Mouse (Mus musculus) CH12.LX (cell line): ENCODE measurements at regions not wholly inside any gene's neighbourhood (a gene's known extent, or its start where the extent isn't known, plus 50 kb on each side); places are given as distances from the start of the nearest gene placed in this dataset.

Experiments used
- DNase-seq: peaks from one replicate; pipeline ENCODE4 v3.0.0-alpha.2; 2013; ENCODE audit errors: extremely low read depth
- H3K27ac ChIP-seq: 2 replicates; pipeline ENCODE4 v1.5.1; 2012; ENCODE audit warnings: low read depth, mild to moderate bottlenecking, control low read depth, moderate library complexity; ENCODE audit not compliant: insufficient read depth
- H3K27me3 ChIP-seq: replicated peaks from 2 replicates; pipeline ENCODE3; 2012; ENCODE audit warnings: inconsistent platforms
- H3K36me3 ChIP-seq, 2 experiments: replicated peaks in 1 of 2; 2 replicates each; pipeline versions ENCODE3 to v1.6.1; 2012; ENCODE audit warnings: inconsistent platforms in 1 of 2, low read length in 1 of 2, mild to moderate bottlenecking in 1 of 2, mixed read lengths in 1 of 2, moderate library complexity in 1 of 2; ENCODE audit not compliant: control insufficient read depth in 1 of 2, insufficient read depth in 1 of 2
- H3K4me1 ChIP-seq, 2 experiments: 2 replicates each; pipeline ENCODE4 v1.6.1; 2012; ENCODE audit warnings: inconsistent platforms in 1 of 2, moderate library complexity in 1 of 2; ENCODE audit not compliant: insufficient read depth in 2 of 2, control insufficient read depth in 1 of 2
- H3K4me2 ChIP-seq: 2 replicates; pipeline ENCODE4 v1.6.1; 2012; ENCODE audit warnings: low read depth, mild to moderate bottlenecking, control low read depth; ENCODE audit not compliant: poor library complexity, insufficient read depth, severe bottlenecking
- H3K4me3 ChIP-seq, 3 experiments: fragments of 150-350 bp in 1 of 3; sonication (generic) in 1 of 3; replicated peaks in 1 of 3; 2 replicates each; pipeline versions ENCODE3 to v1.5.1; 2011 to 2012; ENCODE audit warnings: low read depth in 2 of 3, low read length in 2 of 3, mild to moderate bottlenecking in 2 of 3, moderate library complexity in 2 of 3, control low read depth in 1 of 3, improper control_type of control experiment in 1 of 3, inconsistent platforms in 1 of 3, mixed read lengths in 1 of 3; ENCODE audit not compliant: poor library complexity in 1 of 3
- H3K79me2 ChIP-seq: replicated peaks from 2 replicates; pipeline ENCODE4 v1.6.1; 2012; ENCODE audit warnings: mild to moderate bottlenecking, moderate library complexity; ENCODE audit not compliant: control insufficient read depth, poor library complexity, insufficient read depth, severe bottlenecking; ENCODE audit errors: extremely low read depth
- H3K9ac ChIP-seq: 2 replicates; pipeline ENCODE4 v1.6.1; 2012; ENCODE audit warnings: low read depth, mild to moderate bottlenecking, control low read depth, moderate library complexity; ENCODE audit not compliant: insufficient read depth
- H3K9me3 ChIP-seq: replicated peaks from 2 replicates; pipeline ENCODE3; 2012; ENCODE audit warnings: low read length, inconsistent platforms, mixed read lengths
- JUND ChIP-seq: conservative IDR thresholded peaks from 2 replicates; pipeline ENCODE4 v1.6.1; 2011; ENCODE audit warnings: low read depth, low read length, improper control_type of control experiment
- MYC ChIP-seq: IDR thresholded peaks from 2 replicates; pipeline ENCODE4 v1.6.1; 2011; ENCODE audit warnings: low read depth, mild to moderate bottlenecking, improper control_type of control experiment, low read length
- NRF1 ChIP-seq: IDR thresholded peaks from 2 replicates; pipeline ENCODE4 v1.6.1; 2014; ENCODE audit warnings: low read depth, mild to moderate bottlenecking, inconsistent platforms, low read length, improper control_type of control experiment, moderate library complexity
- SIN3A ChIP-seq: IDR thresholded peaks from 2 replicates; pipeline ENCODE4 v1.6.1; 2012; ENCODE audit warnings: low read length, improper control_type of control experiment, inconsistent platforms
- ZC3H11A ChIP-seq: IDR thresholded peaks from 2 replicates; pipeline ENCODE4 v1.6.1; 2012; ENCODE audit warnings: low read depth, mild to moderate bottlenecking, inconsistent platforms, low read length, improper control_type of control experiment
- ZMIZ1 ChIP-seq: IDR thresholded peaks from 2 replicates; pipeline ENCODE4 v1.6.1; 2012; ENCODE audit warnings: low read depth, mild to moderate bottlenecking, inconsistent platforms, low read length, improper control_type of control experiment
- dilution Hi-C: fragments of 300-500 bp; cut with MboI; formaldehyde crosslinking; loops from 2 replicates; pipeline ENCODE4 v1.14.3; 2020; ENCODE audit warnings: low sequenced_read_pairs; ENCODE audit not compliant: extremely low pct_unique_long_range_greater_than_20kb, extremely low pct_ligation_motif_present
- in situ Hi-C: fragments of 300-500 bp; cut with MboI; formaldehyde crosslinking; loops from 3 replicates; pipeline ENCODE4 v1.14.3; 2019; ENCODE audit warnings: low sequenced_read_pairs, low pct_ligation_motif_present, low pct_unique_long_range_greater_than_20kb, mixed read lengths

DNA sequence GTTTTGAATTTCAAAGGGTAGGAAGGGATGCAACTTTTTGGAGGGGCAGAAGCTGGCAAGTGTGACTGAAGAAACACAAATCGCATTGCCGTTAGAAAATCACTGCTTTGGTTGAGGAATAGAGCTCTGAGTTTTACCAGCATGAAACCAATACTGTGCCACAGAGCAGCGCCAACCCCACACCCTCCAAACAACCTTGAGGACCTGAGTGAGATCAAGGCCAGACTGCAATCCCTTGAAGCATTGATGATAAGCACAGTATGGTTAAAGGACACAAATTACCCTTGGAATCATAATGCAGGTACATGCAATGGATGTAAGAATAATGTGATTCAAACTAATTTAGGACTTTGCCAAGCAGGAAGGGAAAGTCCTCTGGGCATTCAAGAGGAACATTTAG lies 55.5 kb upstream of the Nrip1 start:
- dilution Hi-C loops: no loop called here
- Histone ChIP-seq H3K27ac (no peak overlapping the region), H3K4me1 (no peaks in the 10 kb centered on the region), H3K27me3 (no peaks in the 10 kb centered on the region), H3K4me3 (no peak overlapping the region), H3K4me2 (no peak overlapping the region), H3K9me3 (peaks cover 75% of the 10 kb centered on the region), H3K9ac (no peak overlapping the region), H3K79me2 (no peaks in the 10 kb centered on the region)
- DNase-seq: no peak
- in situ Hi-C loops: no loop called here
- TF ChIP-seq ZMIZ1 (no peak), NRF1 (no peak), SIN3A (no peak), MYC (no peak)
- TF ChIP-seq, all 38 proteins: peak for 0
- H3K36me3 ChIP-seq: no peaks in the 10 kb centered on the region

DNA sequence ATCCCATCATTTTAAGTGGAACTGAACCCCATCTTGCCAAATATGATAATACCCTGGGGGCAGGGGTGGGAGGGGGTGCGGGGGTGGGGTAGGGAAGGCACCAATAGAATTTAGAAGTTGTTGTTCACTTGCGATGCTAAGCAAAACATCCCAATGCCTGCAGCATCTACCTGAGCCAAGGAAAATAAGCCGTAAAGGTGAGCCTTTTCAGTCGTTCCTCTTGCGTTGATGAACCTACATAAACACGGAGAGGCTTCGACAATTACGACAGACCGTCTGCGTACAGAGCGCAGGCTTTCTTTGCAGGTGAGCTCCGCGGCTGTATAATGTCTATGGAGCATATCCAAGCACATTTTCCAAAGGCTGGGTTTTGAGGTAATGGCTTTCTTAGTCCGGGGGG lies 50.3 kb upstream of the Nrip1 start:
- in situ Hi-C loops: no loop called here
- DNase-seq: no peak
- Histone ChIP-seq H3K9ac (no peak overlapping the region), H3K4me3 (no peak overlapping the region), H3K27ac (no peak overlapping the region), H3K79me2 (no peaks in the 10 kb centered on the region), H3K27me3 (no peaks in the 10 kb centered on the region), H3K4me2 (no peak overlapping the region), H3K4me1 (no peaks in the 10 kb centered on the region), H3K9me3 (peaks cover 62% of the 10 kb centered on the region), H3K36me3 (no peaks in the 10 kb centered on the region)
- no peak for TF ChIP-seq JUND
- TF ChIP-seq ZC3H11A: no peak
- dilution Hi-C loops: no loop called here
